Mouse (Mus musculus) embryonic facial prominence, embryonic 14.5 days (tissue): ENCODE measurements around the gene Btbd35f28. TPM values are rescaled to one million over a fixed set of nuclear protein-coding genes. Genes with fewer than 3 reads are reported as not detected.
"Not testable (repeated sequence)": the region's sequence is repeated elsewhere in the genome, so short reads cannot be mapped to it uniquely, and the experiment has no call there.

Experiments
- ATAC-seq: fragments of 200-750 bp; cut with Nextera tagmentation; 2 replicates; pipeline ENCODE4 v1.8.0; 2017; ENCODE audit warnings: low read depth, moderate number of reproducible peaks, moderate TSS enrichment
- DNase-seq: peaks from one replicate; pipeline ENCODE4 v3.0.0-alpha.2; 2015; ENCODE audit warnings: low spot score
- H3K27ac ChIP-seq: fragments of 300-500 bp; sonication (generic); replicated peaks from 2 replicates; pipeline ENCODE4 v1.5.1; 2014; ENCODE audit warnings: low read depth, mild to moderate bottlenecking, low read length, moderate library complexity
- H3K27me3 ChIP-seq: fragments of 300-500 bp; sonication (generic); replicated peaks from 2 replicates; pipeline ENCODE4 v1.6.1; 2014; ENCODE audit warnings: low read length; ENCODE audit not compliant: control insufficient read depth, insufficient read depth
- H3K36me3 ChIP-seq: fragments of 300-500 bp; sonication (generic); 2 replicates; pipeline ENCODE4 v1.6.1; 2014; ENCODE audit warnings: low read length, mixed read lengths; ENCODE audit not compliant: control insufficient read depth, insufficient read depth
- H3K4me1 ChIP-seq: fragments of 300-500 bp; sonication (generic); 2 replicates; pipeline ENCODE4 v1.6.1; 2014; ENCODE audit warnings: antibody characterized with exemption, low read length; ENCODE audit not compliant: control insufficient read depth, insufficient read depth
- H3K4me2 ChIP-seq: fragments of 300-500 bp; sonication (generic); 2 replicates; pipeline ENCODE4 v1.6.1; 2014; ENCODE audit warnings: low read depth, mild to moderate bottlenecking, low read length, moderate library complexity, mixed read lengths
- H3K4me3 ChIP-seq: fragments of 300-500 bp; sonication (generic); 2 replicates; pipeline ENCODE4 v1.5.1; 2014; ENCODE audit warnings: low read depth, mild to moderate bottlenecking, low read length
- H3K9ac ChIP-seq: fragments of 300-500 bp; sonication (generic); 2 replicates; pipeline ENCODE4 v1.6.1; 2014; ENCODE audit warnings: low read depth, mild to moderate bottlenecking, low read length, moderate library complexity, mixed read lengths
- H3K9me3 ChIP-seq: fragments of 300-500 bp; sonication (generic); 2 replicates; pipeline ENCODE4 v1.6.1; 2016; ENCODE audit warnings: low read length; ENCODE audit not compliant: control insufficient read depth
- WGBS: fragments of 180-500 bp; shearing (Covaris S2); extraction: QIAGEN DNeasy Blood & Tissue Kit; methylation state at CpG from one replicate; pipeline ENCODE4 v1.1.7; 2014; 5-methylcytosine and 5-hydroxymethylcytosine counted together
- polyA plus RNA-seq: library from polyadenylated mRNA; unstranded; fragments of >200 nt; fragmentation: Nextera tagmentation; extraction: Ambion mirVana; gene quantifications from 2 replicates; pipeline ENCODE4 v1.2.1, GENCODE M21; 2014

Btbd35f28 gene
- polyA plus RNA-seq, result not detected in 2 replicates

GRCm38 (mm10) chrX:4196276-4196675 lies at the start of gene Btbd35f28:
Gene Btbd35f28, plus strand, starts transcription at chrX:4196576.
- H3K36me3 ChIP-seq, H3K4me1 ChIP-seq, H3K27me3 ChIP-seq, H3K4me2 ChIP-seq, H3K9ac ChIP-seq, H3K4me3 ChIP-seq, DNase-seq, H3K9me3 ChIP-seq, H3K27ac ChIP-seq, ATAC-seq: not testable (repeated sequence)
- no CpG with 5 or more reads among the region's 2 CpGs for WGBS

Other genes with a start within 250 kb of the Btbd35f28 start
- not detected in 2 replicates for gene Btbd35f16, start 239.6 kb upstream of the Btbd35f28 start, polyA plus RNA-seq
- gene Btbd35f3, start 158.9 kb upstream of the Btbd35f28 start, polyA plus RNA-seq, result not detected in 2 replicates
- not detected in 2 replicates for gene Btbd35f20, start 94.7 kb downstream of the Btbd35f28 start, polyA plus RNA-seq
- gene Btbd35f17, start 174.1 kb downstream of the Btbd35f28 start, polyA plus RNA-seq, result not detected in 2 replicates